Mouse (Mus musculus): ENCODE measurements around the gene Gm5089. TPM values are rescaled to one million over a fixed set of nuclear protein-coding genes. Genes with fewer than 3 reads are reported as not detected.
"Not testable (repeated sequence)": the region's sequence is repeated elsewhere in the genome, so short reads cannot be mapped to it uniquely, and the experiment has no call there.

Gene Gm5089
- polyA plus RNA-seq, 1 experiment: not detected

DNA sequence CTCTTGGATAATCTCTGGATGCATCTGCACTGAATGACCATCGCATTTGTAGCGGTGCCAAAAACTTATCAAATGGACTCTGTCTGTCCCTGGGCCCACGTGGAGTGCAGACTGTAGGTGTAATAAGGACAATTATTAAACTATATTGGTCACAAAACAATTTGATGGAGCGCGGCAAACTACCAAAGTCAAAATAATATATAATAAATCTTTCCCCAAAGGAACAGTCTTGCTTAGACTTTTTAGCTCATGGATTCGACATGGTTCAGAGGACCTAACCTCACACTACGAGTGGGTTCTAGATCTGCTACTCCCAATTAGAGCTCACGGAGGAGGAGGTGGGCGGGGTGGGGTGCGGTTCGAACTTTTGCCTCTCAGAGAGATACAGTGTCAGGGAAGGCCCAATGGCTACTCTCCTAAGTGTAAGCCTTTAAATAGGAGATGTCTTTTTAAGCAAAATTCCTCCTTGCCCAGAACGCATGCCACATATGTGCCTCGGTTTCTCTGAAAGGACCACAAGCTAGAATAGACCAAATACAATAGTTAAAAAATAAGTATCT lies 15.1 kb upstream of the Gm5089 start:
- no peak for TF ChIP-seq POLR2A (IDR thresholded peaks at IDR 0.05; ENCODE audit: low read depth, low read length)
- TF ChIP-seq CTCF (IDR thresholded peaks at IDR 0.05; ENCODE audit: extremely low read depth, insufficient read length, insufficient replicate concordance, low read depth, low read length): no peak
- peaks cover 12% of the 10 kb centered on the region for H3K4me1 ChIP-seq (ENCODE audit: control insufficient read depth, insufficient read depth, insufficient read length, low read length)
- 27% methylated on average over 13 of the region's 13 CpGs for WGBS
- H3K36me3 ChIP-seq (ENCODE audit: control insufficient read depth, insufficient read depth, low read length): no peaks in the 10 kb centered on the region
- no peak overlapping the region for H3K4me3 ChIP-seq (ENCODE audit: low read depth, low read length)
- no peak overlapping the region for H3K27ac ChIP-seq (ENCODE audit: insufficient read depth, low read depth, low read length)
- peaks cover 77% of the 10 kb centered on the region for H3K27me3 ChIP-seq (ENCODE audit: control insufficient read depth, insufficient read depth, low read length)

- peak within 1 kb of the TSS; percentile 59 for H3K4me3 ChIP-seq (ENCODE audit: low read depth, low read length)
Observed at GRCm38 (mm10) chr14:122464763-122465741, 14.1 kb upstream of the Gm5089 start, which contains the start of gene Zic5. Gene Zic5 (minus strand): TSS chr14:122465677.

DNA sequence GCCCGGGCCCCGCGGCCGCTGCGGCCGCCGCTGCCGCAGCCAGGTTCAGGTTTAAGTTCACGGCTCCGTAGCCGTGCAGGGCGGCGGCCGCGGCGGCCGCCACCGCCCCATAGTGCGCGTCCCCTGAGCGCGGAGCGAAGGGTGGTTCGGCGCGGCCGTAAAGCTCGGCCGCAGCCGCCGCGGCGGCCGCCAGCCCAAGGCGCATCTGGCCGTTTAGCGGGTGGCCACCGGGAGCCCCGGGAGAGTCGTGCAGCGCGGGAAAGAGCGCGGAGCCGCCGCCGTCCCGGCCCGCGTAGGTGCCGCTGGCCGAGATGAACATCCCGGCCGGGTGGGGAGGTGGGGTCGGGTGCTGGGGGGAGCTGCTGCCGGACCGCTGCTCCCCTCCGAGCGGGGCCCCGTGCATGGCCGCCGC lies 13.4 kb upstream of the Gm5089 start:
- WGBS: under 1% methylated on average over 62 of the region's 62 CpGs
- Histone ChIP-seq H3K36me3 (ENCODE audit: control insufficient read depth, insufficient read depth, low read length) (no peaks in the 10 kb centered on the region), H3K27ac (ENCODE audit: insufficient read depth, low read depth, low read length) (no peak overlapping the region), H3K4me1 (ENCODE audit: control insufficient read depth, insufficient read depth, insufficient read length, low read length) (peaks cover 12% of the 10 kb centered on the region), H3K4me3 (ENCODE audit: low read depth, low read length) (peak overlapping the region; percentile 59), H3K27me3 (ENCODE audit: control insufficient read depth, insufficient read depth, low read length) (peaks cover 70% of the 10 kb centered on the region)
- TF ChIP-seq CTCF (IDR thresholded peaks at IDR 0.05; ENCODE audit: extremely low read depth, insufficient read length, insufficient replicate concordance, low read depth, low read length) (no peak), POLR2A (IDR thresholded peaks at IDR 0.05; ENCODE audit: low read depth, low read length) (no peak)

More at GRCm38 (mm10) chr14:122464763-122465741, 14.1 kb upstream of the Gm5089 start, which contains the start of gene Zic5:
- no peaks in the 10 kb centered on the region for H3K36me3 ChIP-seq (ENCODE audit: control insufficient read depth, insufficient read depth, low read length)
- 2% methylated on average over 61 of the region's 62 CpGs for WGBS
- peaks cover 12% of the 10 kb centered on the region for H3K4me1 ChIP-seq (ENCODE audit: control insufficient read depth, insufficient read depth, insufficient read length, low read length)
- peaks cover 75% of the 10 kb centered on the region for H3K27me3 ChIP-seq (ENCODE audit: control insufficient read depth, insufficient read depth, low read length)
- no peak within 1 kb of the TSS for H3K27ac ChIP-seq (ENCODE audit: insufficient read depth, low read depth, low read length)
- TF ChIP-seq CTCF (IDR thresholded peaks at IDR 0.05; ENCODE audit: extremely low read depth, insufficient read length, insufficient replicate concordance, low read depth, low read length): no peak
- TF ChIP-seq POLR2A (IDR thresholded peaks at IDR 0.05; ENCODE audit: low read depth, low read length): no peak

GRCm38 (mm10) chr14:122463734-122464341 lies 12.9 kb upstream of the Gm5089 start:
- peaks cover 65% of the 10 kb centered on the region for H3K27me3 ChIP-seq (ENCODE audit: control insufficient read depth, insufficient read depth, low read length)
- WGBS: under 1% methylated on average over 53 of the region's 58 CpGs

DNA sequence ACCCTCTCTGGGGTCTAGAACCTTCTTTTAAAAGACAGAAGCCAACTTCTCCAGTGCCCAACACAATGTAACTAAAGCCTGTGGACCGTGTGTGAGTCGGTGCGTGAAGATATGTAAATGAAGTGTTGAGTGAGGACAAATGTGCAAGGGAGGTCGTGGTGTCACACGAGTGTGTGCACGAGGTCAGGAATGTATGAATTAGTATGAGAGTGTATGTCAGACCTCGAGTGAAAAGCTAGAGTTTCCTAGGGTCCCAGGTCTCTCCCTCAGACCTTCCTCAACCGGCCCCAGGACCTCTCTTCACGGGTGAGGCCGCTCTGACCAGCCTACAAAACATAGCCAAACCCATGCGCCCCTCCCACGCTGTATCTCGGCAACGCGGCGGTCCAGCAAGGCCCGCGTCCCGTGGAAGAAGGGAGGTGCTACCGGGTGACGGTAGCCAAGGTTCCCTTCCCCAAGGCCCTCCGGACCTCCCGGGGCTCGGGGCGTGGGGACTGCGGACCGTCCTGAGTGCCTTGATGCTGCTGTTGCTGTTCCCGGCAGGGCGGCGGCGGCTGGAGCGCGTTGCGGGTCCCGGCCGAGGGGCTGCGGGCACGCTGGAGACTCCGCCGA lies 12.3 kb upstream of the Gm5089 start:
- TF ChIP-seq POLR2A (IDR thresholded peaks at IDR 0.05; ENCODE audit: low read depth, low read length): no peak
- no peak for TF ChIP-seq CTCF (IDR thresholded peaks at IDR 0.05; ENCODE audit: extremely low read depth, insufficient read length, insufficient replicate concordance, low read depth, low read length)
- WGBS: 3% methylated on average over 40 of the region's 40 CpGs
- H3K27me3 ChIP-seq (ENCODE audit: control insufficient read depth, insufficient read depth, low read length): peaks cover 58% of the 10 kb centered on the region
- peaks cover 12% of the 10 kb centered on the region for H3K4me1 ChIP-seq (ENCODE audit: control insufficient read depth, insufficient read depth, insufficient read length, low read length)
- no peak overlapping the region for H3K27ac ChIP-seq (ENCODE audit: insufficient read depth, low read depth, low read length)
- no peaks in the 10 kb centered on the region for H3K36me3 ChIP-seq (ENCODE audit: control insufficient read depth, insufficient read depth, low read length)
- H3K4me3 ChIP-seq (ENCODE audit: low read depth, low read length): peak overlapping the region; percentile 59

More at GRCm38 (mm10) chr14:122463734-122464341, 12.9 kb upstream of the Gm5089 start:
- peak overlapping the region; percentile 59 for H3K4me3 ChIP-seq (ENCODE audit: low read depth, low read length)
- peaks cover 12% of the 10 kb centered on the region for H3K4me1 ChIP-seq (ENCODE audit: control insufficient read depth, insufficient read depth, insufficient read length, low read length)
- not testable (repeated sequence) for H3K36me3 ChIP-seq (ENCODE audit: control insufficient read depth, insufficient read depth, low read length); H3K27ac ChIP-seq (ENCODE audit: insufficient read depth, low read depth, low read length)

- no peak overlapping the region for H3K27ac ChIP-seq (ENCODE audit: insufficient read depth, low read depth, low read length)
- 36% methylated on average over 17 of the region's 17 CpGs for WGBS
- peaks cover 12% of the 10 kb centered on the region for H3K4me1 ChIP-seq (ENCODE audit: control insufficient read depth, insufficient read depth, insufficient read length, low read length)
- TF ChIP-seq CTCF (IDR thresholded peaks at IDR 0.05; ENCODE audit: extremely low read depth, insufficient read length, insufficient replicate concordance, low read depth, low read length) (no peak), POLR2A (IDR thresholded peaks at IDR 0.05; ENCODE audit: low read depth, low read length) (no peak)
- peaks cover 54% of the 10 kb centered on the region for H3K27me3 ChIP-seq (ENCODE audit: control insufficient read depth, insufficient read depth, low read length)
- H3K36me3 ChIP-seq (ENCODE audit: control insufficient read depth, insufficient read depth, low read length): no peaks in the 10 kb centered on the region
- H3K4me3 ChIP-seq (ENCODE audit: low read depth, low read length): no peak overlapping the region
Observed at GRCm38 (mm10) chr14:122462689-122463079, 11.8 kb upstream of the Gm5089 start.
